Mouse (Mus musculus) cerebellum, adult 2 months (tissue): ENCODE results near the gene Mapk8.

ENCODE experiments used
- CTCF ChIP-seq: fragments of 200-500 bp; IDR thresholded peaks from 2 replicates; pipeline ENCODE4 v1.5.1; 2011; ENCODE audit warnings: low read depth, mild to moderate bottlenecking, control low read depth, low read length, moderate library complexity, borderline replicate concordance; ENCODE audit not compliant: insufficient read depth
- POLR2A ChIP-seq: fragments of 200-500 bp; IDR thresholded peaks from 2 replicates; pipeline ENCODE4 v1.6.1; 2011; ENCODE audit warnings: low read length, control low read depth, borderline replicate concordance; ENCODE audit not compliant: insufficient read depth

DNA sequence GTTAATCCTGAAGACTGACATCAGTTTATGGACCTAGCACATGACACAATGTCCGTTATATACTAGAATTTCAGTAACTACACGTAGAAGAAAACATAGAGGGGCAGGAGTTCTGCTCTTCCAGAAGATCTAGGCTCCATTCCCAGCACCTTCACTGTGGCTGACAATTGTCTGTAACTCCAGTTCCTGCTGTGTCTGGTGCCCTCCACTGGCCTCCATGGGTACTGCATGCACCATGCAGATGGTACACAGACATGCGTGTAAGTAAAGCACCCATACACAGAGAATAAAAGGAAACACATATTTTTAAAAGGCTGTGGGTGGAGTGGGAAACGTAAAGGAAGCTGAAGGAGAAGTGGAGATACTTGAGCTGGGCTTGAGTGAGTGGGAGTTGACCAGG, 113.1 kb downstream of the Mapk8 start:
- TF ChIP-seq CTCF (peak; percentile 57), POLR2A (no peak)
